9 mouse cellular contexts compared by ENCODE assay signal in the genomic region with DNA sequence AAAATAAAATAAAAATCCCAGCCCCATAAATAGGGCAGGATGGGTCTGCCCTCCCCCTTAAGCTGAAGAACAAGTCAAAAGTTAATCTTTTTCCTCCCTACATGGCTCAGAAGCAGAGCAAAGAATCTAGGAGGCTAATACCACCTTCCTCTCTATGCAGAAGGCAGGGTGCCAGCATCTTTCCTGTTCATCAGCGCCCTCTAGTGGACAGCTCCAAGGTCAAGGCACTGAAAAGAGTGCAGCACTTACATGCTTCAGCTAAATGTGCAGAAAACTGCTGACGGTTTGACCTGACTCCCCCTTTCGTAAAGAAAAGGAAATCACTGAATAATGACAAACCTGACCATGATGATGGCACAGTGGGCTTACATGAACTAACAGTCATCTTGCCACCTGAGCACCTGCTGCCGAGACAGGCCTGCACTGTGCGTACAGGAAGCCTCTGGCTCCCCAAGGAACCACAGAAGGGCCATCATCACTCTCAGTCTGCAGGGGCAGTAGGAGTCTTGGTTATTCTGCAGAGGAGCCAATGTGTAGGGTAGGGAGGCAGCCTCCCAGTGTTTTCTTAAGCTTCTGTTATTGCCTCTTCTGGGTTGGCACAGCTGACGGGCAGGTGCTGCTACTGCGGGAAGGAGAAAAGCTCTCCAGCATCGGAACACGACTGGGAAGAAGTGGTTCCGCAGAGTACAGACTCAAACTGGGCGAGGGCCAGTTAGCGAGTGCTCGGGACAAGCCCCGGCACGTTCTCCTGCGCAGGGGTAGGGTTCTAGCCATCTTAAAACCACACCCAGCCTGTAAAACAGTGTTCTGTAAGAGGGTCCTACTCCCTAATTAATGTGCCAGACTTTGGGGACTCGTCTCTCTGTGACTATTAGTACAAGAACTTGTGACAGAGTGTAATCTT.
DNase-seq lines count a peak whose midpoint lies in the region; ATAC-seq and TF ChIP-seq lines count a peak whose summit lies in the region.
"Had no signal": no experiment of that assay in that cellular context is flagged by ENCODE, and none has a peak within 500 bp of the region (broad histone marks: within the 10 kb centered on the region; RNA-seq: fewer than 3 reads in every experiment).

No protein-coding gene starts in this region.

- H3K27me3 ChIP-seq in forebrain, embryonic 14.5 days (replicated peaks; ENCODE audit: control insufficient read depth, insufficient read depth, low read length) = no peaks in the 10 kb centered on the region
- H3K27me3 ChIP-seq: limb, embryonic 13.5 days had no signal

- H3K4me3 ChIP-seq in ES-E14 (ENCODE audit: insufficient read depth in 1 of 2, low read depth in 1 of 2, low read length in 2 of 2, poor library complexity in 1 of 2, severe bottlenecking in 1 of 2) = peak overlapping the region; percentile 25 to 40; a peak in 3 of 4 replicates
- H3K4me3 ChIP-seq in forebrain, embryonic 14.5 days (ENCODE audit: low read depth, low read length) = no peak overlapping the region
- no peak overlapping the region for H3K4me3 ChIP-seq in lung, adult 2 months (replicated peaks; ENCODE audit: extremely low read depth, low read depth, low read length)
- H3K4me3 ChIP-seq in olfactory bulb, adult 2 months (ENCODE audit: insufficient read depth, low read depth, low read length) = no peak overlapping the region
- H3K4me3 ChIP-seq: limb, embryonic 13.5 days had no signal

- H3K9me3 ChIP-seq in ES-E14 (ENCODE audit: control insufficient read depth, insufficient read depth, low read depth, low read length) = no peaks in the 10 kb centered on the region
- H3K9me3 ChIP-seq in forebrain, embryonic 14.5 days (replicated peaks; ENCODE audit: control insufficient read depth, low read length) = no peaks in the 10 kb centered on the region
- H3K9me3 ChIP-seq: limb, embryonic 13.5 days had no signal

- peaks cover 4% of the 10 kb centered on the region; the same call in 1 of the 2 replicates for H3K36me3 ChIP-seq in ES-E14 (ENCODE audit: control insufficient read depth, insufficient read depth, low read length, poor library complexity, severe bottlenecking)
- H3K36me3 ChIP-seq in forebrain, embryonic 14.5 days (ENCODE audit: control insufficient read depth, insufficient read depth, low read length) = peaks cover 61% of the 10 kb centered on the region

- H3K4me2 ChIP-seq in forebrain, embryonic 14.5 days (ENCODE audit: low read length) = no peak overlapping the region
- H3K4me2 ChIP-seq: limb, embryonic 13.5 days had no signal

- DNase-seq in ES-E14 (ENCODE audit: low read depth, low spot score) = peak; percentile 75
- peak; percentile 88 for DNase-seq in forebrain, embryonic 14.5 days (ENCODE audit: low spot score)
- DNase-seq in layer of hippocampus, adult 18-20 months (ENCODE audit: low spot score in 2 of 2) = peak; percentile 60 to 90
- peak; percentile 78 for DNase-seq in lung, adult 2 months
- peak; percentile 47 to 59 for DNase-seq in thymus, adult 18-20 months

- ATAC-seq in cerebellum, adult (ENCODE audit: insufficient number of reproducible peaks, low FRiP score, low TSS enrichment) = peak; percentile 64
- ATAC-seq in forebrain, embryonic 14.5 days = peak; percentile 87
- ATAC-seq in hematopoietic stem cell, adult 5-6 weeks (replicated peaks in 1 of 2; ENCODE audit: insufficient read depth in 1 of 2, low FRiP score in 2 of 2, low TSS enrichment in 1 of 2, low read depth in 1 of 2, poor library complexity in 2 of 2, severe bottlenecking in 2 of 2) = peak; percentile 82 to 83

- peak overlapping the region; percentile 42; the same call in 1 of the 2 replicates for H3K9ac ChIP-seq in ES-E14 (ENCODE audit: insufficient read depth, low read depth, low read length, poor library complexity, severe bottlenecking)
- no peak overlapping the region for H3K9ac ChIP-seq in forebrain, embryonic 14.5 days (ENCODE audit: low read length)
- H3K9ac ChIP-seq: limb, embryonic 13.5 days had no signal

- peaks cover 0 to 10% of the 10 kb centered on the region in 2 experiments; a peak in 1 of 4 replicates for H3K4me1 ChIP-seq in ES-E14 (ENCODE audit: control insufficient read depth in 2 of 2, insufficient read depth in 2 of 2, low read length in 2 of 2, poor library complexity in 1 of 2)
- H3K4me1 ChIP-seq in forebrain, embryonic 14.5 days (ENCODE audit: control insufficient read depth, insufficient read depth, low read length) = no peaks in the 10 kb centered on the region
- H3K4me1 ChIP-seq in lung, adult 2 months (ENCODE audit: control insufficient read depth, insufficient read depth, low read length) = no peaks in the 10 kb centered on the region
- peaks cover 6% of the 10 kb centered on the region; the same call in 1 of the 2 replicates for H3K4me1 ChIP-seq in olfactory bulb, adult 2 months (ENCODE audit: control insufficient read depth, insufficient read depth, low read length)

- H3K27ac ChIP-seq in ES-E14 (ENCODE audit: insufficient read depth, low read depth, low read length, poor library complexity, severe bottlenecking) = peak overlapping the region; percentile 56
- H3K27ac ChIP-seq in forebrain, embryonic 14.5 days (ENCODE audit: low read depth, low read length) = peak overlapping the region; percentile 27; the same call in 1 of the 2 replicates
- no peak overlapping the region for H3K27ac ChIP-seq in olfactory bulb, adult 2 months (ENCODE audit: insufficient read depth, low read depth, low read length)
- H3K27ac ChIP-seq: limb, embryonic 13.5 days had no signal

- 71% methylated on average over 17 of the region's 17 CpGs for WGBS in forebrain, embryonic 14.5 days
- 69% methylated on average over 17 of the region's 17 CpGs for WGBS in lung, adult 2 months
- 60% methylated on average over 17 of the region's 17 CpGs for WGBS in olfactory bulb, adult 2 months

- in situ Hi-C loops in ES-E14 (cut with MboI; ENCODE audit: low sequenced_read_pairs in 2 of 2, unreplicated experiment in 2 of 2) = no loop called here

- TF ChIP-seq CTCF in lung, adult 2 months (IDR thresholded peaks at IDR 0.05; ENCODE audit: insufficient read depth, low read length) = peak; percentile 93
- TF ChIP-seq CTCF in olfactory bulb, adult 2 months (IDR thresholded peaks at IDR 0.05; ENCODE audit: insufficient read depth, low read depth, low read length) = peak; percentile 23; the same call in 1 of the 2 replicates

- no peak for TF ChIP-seq POLR2A in lung, adult 2 months (IDR thresholded peaks at IDR 0.05; ENCODE audit: borderline replicate concordance, extremely low read depth, low read depth, low read length)
- no peak for TF ChIP-seq POLR2A in olfactory bulb, adult 2 months (IDR thresholded peaks at IDR 0.05; ENCODE audit: insufficient read depth, low read depth, low read length)

TF ChIP-seq in ES-E14, 5 proteins besides CTCF, POLR2A, EP300 and RAD21:
- TF ChIP-seq ZC3H11A (IDR thresholded peaks at IDR 0.05; ENCODE audit: borderline replicate concordance, low read depth, low read length) (no peak), MAFK (IDR thresholded peaks at IDR 0.05; ENCODE audit: insufficient read depth, low read depth, low read length) (no peak), HCFC1 (IDR thresholded peaks at IDR 0.05; ENCODE audit: borderline replicate concordance, insufficient read depth, low read length) (no peak), ZNF384 (IDR thresholded peaks at IDR 0.05; ENCODE audit: low read depth, low read length) (no peak), CHD2 (IDR thresholded peaks at IDR 0.05; ENCODE audit: low read depth, low read length) (no peak)

Comparison
In these comparisons a context has a peak if more than half of its experiments do, and no peak if none do; other contexts are left out.
1. H3K4me3 ChIP-seq: peak in ES-E14 (2 of 2); none in forebrain, embryonic 14.5 days (single experiment), lung, adult 2 months (single experiment) and olfactory bulb, adult 2 months (single experiment).
2. Peak in every context shown above with its lines, with median percentiles within 50 percentile points of each other: DNase-seq and ATAC-seq.